Mouse (Mus musculus) MEL (cell line): ENCODE results near the gene Olfr1151. TPM values are rescaled to one million over a fixed set of nuclear protein-coding genes. Genes with fewer than 3 reads are reported as not detected.

Experiments used
- DNase-seq: peaks from one replicate; pipeline ENCODE4 v3.0.0; 2011; ENCODE audit warnings: low read depth, low spot score
- H3K27ac ChIP-seq: 2 replicates; pipeline ENCODE4 v1.5.1; 2012; ENCODE audit warnings: low read depth, mild to moderate bottlenecking, control low read depth, low read length, moderate library complexity; ENCODE audit not compliant: control insufficient read depth
- H3K27me3 ChIP-seq, 2 experiments: fragments of 150-350 bp in 1 of 2; sonication (generic) in 1 of 2; 2 replicates each; pipeline ENCODE4 v1.6.1; 2012; ENCODE audit warnings: low read length in 2 of 2, mild to moderate bottlenecking in 2 of 2, improper control_type of control experiment in 1 of 2, moderate library complexity in 1 of 2; ENCODE audit not compliant: insufficient read depth in 2 of 2, control insufficient read depth in 1 of 2
- H3K36me3 ChIP-seq, 2 experiments: 2 replicates each; pipeline ENCODE4 v1.6.1; 2012 to 2014; ENCODE audit warnings: low read length in 2 of 2, improper control_type of control experiment in 1 of 2, inconsistent platforms in 1 of 2, mild to moderate bottlenecking in 1 of 2; ENCODE audit not compliant: insufficient read depth in 2 of 2, control insufficient read depth in 1 of 2
- H3K4me1 ChIP-seq, 2 experiments: fragments of 150-350 bp in 1 of 2; sonication (generic) in 1 of 2; 2 replicates each; pipeline ENCODE4 v1.6.1; 2012; ENCODE audit warnings: low read length in 2 of 2, improper control_type of control experiment in 1 of 2, mild to moderate bottlenecking in 1 of 2; ENCODE audit not compliant: insufficient read depth in 2 of 2, control insufficient read depth in 1 of 2
- H3K4me3 ChIP-seq, 2 experiments: fragments of 150-350 bp in 1 of 2; sonication (generic) in 1 of 2; 2 replicates each; pipeline ENCODE4 v1.5.1; 2012; ENCODE audit warnings: low read depth in 2 of 2, low read length in 2 of 2, mild to moderate bottlenecking in 2 of 2, moderate library complexity in 2 of 2, control low read depth in 1 of 2, improper control_type of control experiment in 1 of 2; ENCODE audit not compliant: control insufficient read depth in 1 of 2, insufficient read depth in 1 of 2
- H3K79me2 ChIP-seq: 2 replicates; pipeline ENCODE4 v1.6.1; 2012; ENCODE audit warnings: mild to moderate bottlenecking, low read length, moderate library complexity; ENCODE audit not compliant: control insufficient read depth, poor library complexity, insufficient read depth
- H3K9ac ChIP-seq: 2 replicates; pipeline ENCODE4 v1.6.1; 2012; ENCODE audit warnings: low read depth, mild to moderate bottlenecking, control low read depth, low read length, moderate library complexity; ENCODE audit not compliant: control insufficient read depth, poor library complexity, severe bottlenecking
- H3K9me3 ChIP-seq: fragments of 150-350 bp; sonication (generic); replicated peaks from 2 replicates; pipeline ENCODE4 v1.6.1; 2012; ENCODE audit warnings: mild to moderate bottlenecking, low read length, improper control_type of control experiment, moderate library complexity; ENCODE audit not compliant: insufficient read depth
- CTCF ChIP-seq, 3 experiments: IDR thresholded peaks in 2 of 3; conservative IDR thresholded peaks in 1 of 3; 2 replicates each; pipeline ENCODE4 v1.5.1; 2011 to 2012; ENCODE audit warnings: low read length in 3 of 3, low read depth in 2 of 3, mild to moderate bottlenecking in 2 of 3, improper control_type of control experiment in 1 of 3, inconsistent platforms in 1 of 3, mixed read lengths in 1 of 3, moderate library complexity in 1 of 3; ENCODE audit not compliant: control insufficient read depth in 1 of 3, insufficient read depth in 1 of 3, poor library complexity in 1 of 3, severe bottlenecking in 1 of 3
- E2F4 ChIP-seq: IDR thresholded peaks from 2 replicates; pipeline ENCODE4 v1.6.1; 2011; ENCODE audit warnings: low read depth, low read length, improper control_type of control experiment, borderline replicate concordance
- ELF1 ChIP-seq: IDR thresholded peaks from 2 replicates; pipeline ENCODE4 v1.6.1; 2014; ENCODE audit warnings: low read depth, mild to moderate bottlenecking, inconsistent platforms, low read length, improper control_type of control experiment, moderate library complexity
- ETS1 ChIP-seq: IDR thresholded peaks from 2 replicates; pipeline ENCODE4 v1.6.1; 2012; ENCODE audit warnings: low read depth, mild to moderate bottlenecking, inconsistent platforms, low read length, improper control_type of control experiment, moderate library complexity
- HCFC1 ChIP-seq: IDR thresholded peaks from 2 replicates; pipeline ENCODE4 v1.6.1; 2012; ENCODE audit warnings: low read depth, mild to moderate bottlenecking, inconsistent platforms, low read length, improper control_type of control experiment, moderate library complexity
- JUND ChIP-seq: IDR thresholded peaks from 2 replicates; pipeline ENCODE4 v1.6.1; 2011; ENCODE audit warnings: low read depth, mild to moderate bottlenecking, improper control_type of control experiment, low read length
- MAX ChIP-seq: IDR thresholded peaks from 2 replicates; pipeline ENCODE4 v1.6.1; 2011; ENCODE audit warnings: low read length, improper control_type of control experiment
- MAZ ChIP-seq: IDR thresholded peaks from 2 replicates; pipeline ENCODE4 v1.6.1; 2012; ENCODE audit warnings: low read depth, mild to moderate bottlenecking, inconsistent platforms, low read length, improper control_type of control experiment
- MEF2A ChIP-seq: IDR thresholded peaks from 2 replicates; pipeline ENCODE4 v1.6.1; 2014; ENCODE audit warnings: low read depth, mild to moderate bottlenecking, inconsistent platforms, low read length, improper control_type of control experiment; ENCODE audit not compliant: poor library complexity, insufficient replicate concordance, severe bottlenecking; ENCODE audit errors: extremely low read depth
- MXI1 ChIP-seq: IDR thresholded peaks from 2 replicates; pipeline ENCODE4 v1.6.1; 2011; ENCODE audit warnings: mild to moderate bottlenecking, low read depth, low read length, improper control_type of control experiment
- MYB ChIP-seq: IDR thresholded peaks from 2 replicates; pipeline ENCODE4 v1.6.1; 2011; ENCODE audit warnings: mild to moderate bottlenecking, low read depth, low read length, improper control_type of control experiment
- MYC ChIP-seq: IDR thresholded peaks from 2 replicates; pipeline ENCODE4 v1.6.1; 2011; ENCODE audit warnings: low read depth, mild to moderate bottlenecking, low read length, improper control_type of control experiment, moderate library complexity
- NELFE ChIP-seq: IDR thresholded peaks from 2 replicates; pipeline ENCODE4 v1.6.1; 2011; ENCODE audit warnings: low read depth, low read length, improper control_type of control experiment
- NRF1 ChIP-seq: IDR thresholded peaks from 2 replicates; pipeline ENCODE4 v1.6.1; 2014; ENCODE audit warnings: low read depth, mild to moderate bottlenecking, inconsistent platforms, low read length, improper control_type of control experiment, moderate library complexity; ENCODE audit not compliant: poor library complexity, insufficient read depth, severe bottlenecking
- POLR2AphosphoS2 ChIP-seq: IDR thresholded peaks from 2 replicates; pipeline ENCODE4 v1.6.1; 2011; ENCODE audit warnings: low read length, improper control_type of control experiment
- POLR2AphosphoS5 ChIP-seq: IDR thresholded peaks from 2 replicates; pipeline ENCODE4 v1.6.1; 2012; ENCODE audit warnings: low read depth, borderline replicate concordance, mild to moderate bottlenecking, inconsistent platforms, low read length, moderate library complexity, mixed read lengths
- RAD21 ChIP-seq: IDR thresholded peaks from 2 replicates; pipeline ENCODE4 v1.6.1; 2011; ENCODE audit warnings: mild to moderate bottlenecking, low read depth, low read length, improper control_type of control experiment
- SMC3 ChIP-seq: IDR thresholded peaks from 2 replicates; pipeline ENCODE4 v1.6.1; 2011; ENCODE audit warnings: low read depth, low read length, improper control_type of control experiment
- UBTF ChIP-seq: IDR thresholded peaks from 2 replicates; pipeline ENCODE4 v1.6.1; 2012; ENCODE audit warnings: low read depth, mild to moderate bottlenecking, inconsistent platforms, low read length, improper control_type of control experiment, moderate library complexity, borderline replicate concordance; ENCODE audit not compliant: insufficient read depth
- polyA plus RNA-seq, 2 experiments: library from polyadenylated mRNA; stranded (reverse) in 1 of 2; unstranded in 1 of 2; fragments of >175 nt in 1 of 2; fragments of >200 nt in 1 of 2; gene quantifications; 2 replicates each; pipeline versions ENCODE4 v1.2.1 to v1.2.4; 2012; ENCODE audit warnings: low replicate concordance in 2 of 2, low read depth in 1 of 2; ENCODE audit not compliant: insufficient read length in 2 of 2, insufficient read depth in 1 of 2, missing spikeins in 1 of 2
- total RNA-seq: library from RNA; depleted of rRNA; stranded (reverse); fragments of 300-350 nt; gene quantifications from 2 replicates; pipeline ENCODE4 v1.2.3, GENCODE M21; 2012; rRNA removed

Olfr1151 gene
- not detected in 2 replicates for total RNA-seq
- not detected for polyA plus RNA-seq

GRCm38 (mm10) chr2:87855562-87855961 lies at the start of gene Olfr1151:
Olfr1151 (plus strand) TSS chr2:87855862.
- H3K27ac ChIP-seq, result no peak within 1 kb of the TSS
- no peak for DNase-seq
- no peak within 1 kb of the TSS for H3K4me3 ChIP-seq
- no peaks in the 10 kb centered on the region for H3K36me3 ChIP-seq
- H3K9me3 ChIP-seq, result no peaks in the 10 kb centered on the region
- no peak for TF ChIP-seq POLR2AphosphoS2
- TF ChIP-seq MAX, result no peak
- no peak within 1 kb of the TSS for H3K9ac ChIP-seq
- H3K4me1 ChIP-seq, result no peaks in the 10 kb centered on the region
- no peaks in the 10 kb centered on the region for H3K79me2 ChIP-seq
- H3K27me3 ChIP-seq, result no peaks in the 10 kb centered on the region

GRCm38 (mm10) chr2:87809522-87809921 lies 46.1 kb upstream of the Olfr1151 start, which contains the start of gene Olfr1145:
Olfr1145 (plus strand) TSS chr2:87809822.
- Histone ChIP-seq H3K9ac (no peak within 1 kb of the TSS), H3K79me2 (no peaks in the 10 kb centered on the region), H3K4me1 (no peaks in the 10 kb centered on the region), H3K27me3 (no peaks in the 10 kb centered on the region), H3K27ac (no peak within 1 kb of the TSS), H3K9me3 (no peaks in the 10 kb centered on the region), H3K4me3 (no peak within 1 kb of the TSS), H3K36me3 (no peaks in the 10 kb centered on the region)
- TF ChIP-seq NRF1, result no peak
- TF ChIP-seq RAD21, result no peak
- TF ChIP-seq MYB, result no peak
- TF ChIP-seq MYC, result no peak
- TF ChIP-seq UBTF, result no peak
- TF ChIP-seq POLR2AphosphoS5, result no peak
- no peak for TF ChIP-seq POLR2AphosphoS2
- TF ChIP-seq MXI1, result no peak
- TF ChIP-seq ETS1, result no peak
- no peak for TF ChIP-seq MAZ
- no peak for TF ChIP-seq MEF2A
- TF ChIP-seq NELFE, result no peak
- TF ChIP-seq ELF1, result no peak
- TF ChIP-seq SMC3, result no peak
- TF ChIP-seq HCFC1, result no peak
- no peak for TF ChIP-seq CTCF (IDR thresholded peaks at IDR 0.05 in 2 of 3, conservative IDR thresholded peaks at IDR 0.05 in 1 of 3; ENCODE audit: control insufficient read depth in 1 of 3, insufficient read depth in 1 of 3, low read depth in 2 of 3, low read length in 3 of 3, poor library complexity in 1 of 3, severe bottlenecking in 1 of 3)
- no peak for TF ChIP-seq JUND
- TF ChIP-seq E2F4, result no peak
- no peak for DNase-seq
